Mouse (Mus musculus) embryo, embryonic 11.5 days (tissue): Measurements from ENCODE around the gene Sry.

ENCODE experiments used
- DNase-seq: peaks from one replicate; pipeline ENCODE4 v3.0.0-alpha.2; 2012; ENCODE audit warnings: low read depth, low spot score

Gene Sry

DNA sequence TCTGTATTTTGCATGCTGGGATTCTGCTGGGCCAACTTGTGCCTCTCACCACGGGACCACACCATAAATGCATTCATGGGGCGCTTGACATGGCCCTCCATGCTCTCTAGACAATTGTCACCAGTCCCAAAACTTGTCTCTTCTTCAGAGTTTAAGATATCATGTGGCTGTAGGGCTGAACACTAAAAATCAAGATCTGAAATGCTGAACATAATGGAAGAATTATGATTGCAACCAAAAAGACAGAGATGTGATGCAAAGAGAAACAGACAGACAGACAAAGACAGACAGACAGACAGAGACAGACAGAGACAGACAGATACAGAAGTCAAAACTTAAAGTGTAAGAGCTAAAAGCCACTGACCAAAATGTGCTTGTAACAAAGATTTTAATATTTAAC lies at the start of gene Sry:
Sry (minus strand) TSS at position 101 of the 400 bp plus-strand sequence.
- no peak for DNase-seq
